Mouse (Mus musculus): ENCODE measurements around the gene Ip6k3.

- no peak for TF ChIP-seq CTCF (IDR thresholded peaks at IDR 0.05)
- no peak for TF ChIP-seq EP300 (IDR thresholded peaks at IDR 0.05)
Observed at GRCm38 (mm10) chr17:27130246-27130645, 37.3 kb downstream of the Ip6k3 start.
